Mouse (Mus musculus) subcutaneous adipose tissue, adult 2 months (tissue): ENCODE results near the gene Stoml3. TPM values are rescaled to one million over a fixed set of nuclear protein-coding genes. Genes with fewer than 3 reads are reported as not detected.

Experiments
- polyA plus RNA-seq: library from polyadenylated mRNA; depleted of rRNA; stranded (reverse); fragments of >200 nt; gene quantifications from 2 replicates; pipeline ENCODE4 v1.2.3, GENCODE M21; 2012; ENCODE audit warnings: low replicate concordance; rRNA removed

Gene Stoml3
- not detected in 2 replicates for polyA plus RNA-seq

GRCm38 (mm10) chr3:53488353-53488752 is at the start of gene Stoml3:
TSS of gene Stoml3 (plus strand) at chr3:53488653.

GRCm38 (mm10) chr3:53463046-53463764 is 25.2 kb upstream of the Stoml3 start, which contains the start of the genes Nhlrc3 and Proser1:
TSS of gene Nhlrc3 (minus strand) at chr3:53463332.
TSS of gene Proser1 (plus strand) at chr3:53463666.

Other genes with a start within 250 kb of the Stoml3 start
- 9.8 and 11.2 TPM in 2 replicates for gene Nhlrc3, start 25.3 kb upstream of the Stoml3 start, polyA plus RNA-seq
- gene Proser1, start 25.0 kb upstream of the Stoml3 start, polyA plus RNA-seq = 9.9 and 15.8 TPM in 2 replicates
- 0.24 and 7.5 TPM in 2 replicates for gene Frem2, start 168.7 kb downstream of the Stoml3 start, polyA plus RNA-seq